Mouse (Mus musculus): ENCODE measurements at regions not wholly inside any gene's neighbourhood (a gene's known extent, or its start where the extent isn't known, plus 50 kb on each side); places are given as distances from the start of the nearest gene placed in this dataset.

DNA sequence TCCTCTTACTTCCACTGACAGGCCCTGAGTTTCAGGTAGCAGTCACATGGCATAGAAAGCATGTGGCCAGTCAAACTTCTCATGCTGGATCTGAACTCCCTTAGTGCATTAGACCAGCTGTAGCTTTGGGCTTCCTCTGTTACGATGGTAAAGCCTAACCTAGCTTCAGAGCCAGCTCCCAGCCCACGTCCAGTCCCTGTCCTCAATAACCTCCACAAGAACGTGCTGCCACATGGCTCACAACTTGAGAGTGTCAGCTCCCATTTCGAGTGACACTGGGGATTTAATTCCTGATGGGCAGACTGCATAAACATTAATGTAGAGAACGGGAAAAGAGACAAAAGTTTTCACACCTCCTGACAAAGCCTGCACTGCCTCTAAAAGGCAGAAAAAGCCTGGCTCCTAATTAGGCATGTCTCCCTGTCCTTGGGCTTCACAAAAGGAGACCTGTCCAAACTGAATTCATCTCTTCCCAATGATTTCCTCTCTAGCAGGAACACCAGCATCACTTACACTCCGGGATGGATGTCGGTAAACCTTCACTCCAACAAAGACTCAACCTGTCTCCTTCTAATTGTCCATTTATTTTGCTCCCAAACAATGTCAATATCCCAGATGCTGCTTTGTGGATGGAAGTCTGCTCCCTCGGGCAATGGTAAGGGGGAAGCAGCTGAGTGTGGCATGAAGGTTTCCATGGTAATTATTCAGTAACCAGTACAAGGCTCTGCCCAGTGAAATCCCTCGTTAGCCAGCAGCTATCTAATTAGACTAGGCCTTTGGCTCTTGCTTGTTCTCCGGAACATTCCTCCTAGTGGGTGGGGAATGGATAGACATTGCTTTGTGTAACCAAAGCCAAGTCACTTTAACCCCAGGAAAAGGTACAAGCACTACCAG lies 408.1 kb upstream of the Kdm8 start:
- 42% methylated on average over 10 of the region's 10 CpGs for WGBS
- Histone ChIP-seq H3K36me3 (replicated peaks; ENCODE audit: control insufficient read depth, insufficient read depth, low read depth, low read length) (no peaks in the 10 kb centered on the region), H3K27ac (replicated peaks; ENCODE audit: low read depth, low read length) (no peak overlapping the region), H3K4me1 (ENCODE audit: control insufficient read depth, insufficient read depth, low read length) (no peaks in the 10 kb centered on the region), H3K4me3 (ENCODE audit: low read depth, low read length) (no peak overlapping the region), H3K9me3 (replicated peaks; ENCODE audit: control insufficient read depth, low read length) (no peaks in the 10 kb centered on the region), H3K4me2 (ENCODE audit: low read depth, low read length) (no peak overlapping the region), H3K9ac (replicated peaks; ENCODE audit: low read length) (no peak overlapping the region), H3K27me3 (ENCODE audit: control insufficient read depth, insufficient read depth, low read length) (no peaks in the 10 kb centered on the region)
- DNase-seq (ENCODE audit: low spot score) (no peak), ATAC-seq (replicated peaks; ENCODE audit: insufficient number of reproducible peaks, low FRiP score, low TSS enrichment, low read depth) (no peak)

DNA sequence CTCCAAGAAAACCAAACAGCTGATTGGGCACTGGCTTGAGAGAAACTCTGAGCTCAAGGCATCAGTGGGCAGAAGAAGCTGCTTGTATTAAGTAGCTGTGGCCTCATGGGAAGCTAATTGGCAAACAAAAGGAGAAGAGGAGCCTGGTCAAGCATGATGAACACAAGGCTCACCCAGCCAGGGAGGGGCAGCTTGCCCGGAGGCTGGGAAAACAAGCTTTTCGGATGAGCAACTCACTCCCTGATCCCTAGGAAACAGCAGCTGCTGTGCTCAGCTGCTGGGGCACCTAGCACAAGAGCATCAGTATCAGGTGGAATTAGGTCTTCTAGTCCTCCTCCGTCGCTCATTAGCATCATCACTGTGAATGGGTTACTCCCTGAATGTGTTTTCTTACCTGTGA lies 405.6 kb upstream of the Kdm8 start:
- no peaks in the 10 kb centered on the region for H3K4me1 ChIP-seq (ENCODE audit: control insufficient read depth, insufficient read depth, low read length)
- H3K9me3 ChIP-seq (replicated peaks; ENCODE audit: control insufficient read depth, low read length) = no peaks in the 10 kb centered on the region
- H3K27me3 ChIP-seq (ENCODE audit: control insufficient read depth, insufficient read depth, low read length) = no peaks in the 10 kb centered on the region
- no peak overlapping the region for H3K27ac ChIP-seq (replicated peaks; ENCODE audit: low read depth, low read length)
- no peak for ATAC-seq (replicated peaks; ENCODE audit: insufficient number of reproducible peaks, low FRiP score, low TSS enrichment, low read depth)
- WGBS = 65% methylated on average over 4 of the region's 4 CpGs
- no peak for DNase-seq (ENCODE audit: low spot score)
- no peaks in the 10 kb centered on the region for H3K36me3 ChIP-seq (replicated peaks; ENCODE audit: control insufficient read depth, insufficient read depth, low read depth, low read length)
- H3K9ac ChIP-seq (replicated peaks; ENCODE audit: low read length) = no peak overlapping the region
- no peak overlapping the region for H3K4me3 ChIP-seq (ENCODE audit: low read depth, low read length)
- no peak overlapping the region for H3K4me2 ChIP-seq (ENCODE audit: low read depth, low read length)

DNA sequence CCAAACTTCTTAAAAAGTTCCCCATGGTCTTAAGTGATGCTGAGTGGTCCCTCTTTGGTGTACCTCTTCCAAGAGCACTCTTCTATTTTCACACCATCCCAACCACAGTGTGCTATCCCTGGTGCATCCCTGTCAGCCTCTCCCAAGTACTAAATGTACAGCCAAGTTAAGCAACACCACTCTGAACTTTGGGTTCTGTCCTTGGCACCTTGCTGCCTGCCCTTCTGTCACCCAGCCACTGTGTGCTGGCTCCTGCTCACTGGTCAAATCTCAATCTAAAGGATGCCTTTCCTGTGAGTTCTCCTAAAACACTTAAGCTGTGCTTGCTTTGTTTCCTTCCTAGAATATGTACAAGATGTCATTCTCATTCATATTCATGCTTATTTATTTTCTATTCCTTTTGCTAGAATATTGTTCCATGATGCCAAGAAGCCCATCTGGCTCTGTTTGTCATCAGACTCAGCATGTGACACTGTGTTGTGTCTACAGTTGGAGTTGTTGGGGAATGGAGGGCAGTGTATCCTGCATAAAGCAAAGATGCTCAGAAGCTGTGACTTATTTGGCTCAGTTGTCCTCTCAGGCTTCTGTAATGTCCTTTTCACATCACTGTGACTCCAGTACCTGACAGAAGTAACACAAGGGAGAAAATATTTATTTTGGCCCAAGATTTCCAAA lies 388.4 kb upstream of the Kdm8 start:
- no peak overlapping the region for H3K4me3 ChIP-seq (ENCODE audit: low read depth, low read length)
- no peak overlapping the region for H3K9ac ChIP-seq (replicated peaks; ENCODE audit: low read length)
- DNase-seq (ENCODE audit: low spot score) = no peak
- no peaks in the 10 kb centered on the region for H3K9me3 ChIP-seq (replicated peaks; ENCODE audit: control insufficient read depth, low read length)
- H3K4me1 ChIP-seq (ENCODE audit: control insufficient read depth, insufficient read depth, low read length) = no peaks in the 10 kb centered on the region
- H3K36me3 ChIP-seq (replicated peaks; ENCODE audit: control insufficient read depth, insufficient read depth, low read depth, low read length) = no peaks in the 10 kb centered on the region
- H3K27me3 ChIP-seq (ENCODE audit: control insufficient read depth, insufficient read depth, low read length) = no peaks in the 10 kb centered on the region
- H3K27ac ChIP-seq (replicated peaks; ENCODE audit: low read depth, low read length) = no peak overlapping the region
- ATAC-seq (replicated peaks; ENCODE audit: insufficient number of reproducible peaks, low FRiP score, low TSS enrichment, low read depth) = no peak
- no peak overlapping the region for H3K4me2 ChIP-seq (ENCODE audit: low read depth, low read length)

DNA sequence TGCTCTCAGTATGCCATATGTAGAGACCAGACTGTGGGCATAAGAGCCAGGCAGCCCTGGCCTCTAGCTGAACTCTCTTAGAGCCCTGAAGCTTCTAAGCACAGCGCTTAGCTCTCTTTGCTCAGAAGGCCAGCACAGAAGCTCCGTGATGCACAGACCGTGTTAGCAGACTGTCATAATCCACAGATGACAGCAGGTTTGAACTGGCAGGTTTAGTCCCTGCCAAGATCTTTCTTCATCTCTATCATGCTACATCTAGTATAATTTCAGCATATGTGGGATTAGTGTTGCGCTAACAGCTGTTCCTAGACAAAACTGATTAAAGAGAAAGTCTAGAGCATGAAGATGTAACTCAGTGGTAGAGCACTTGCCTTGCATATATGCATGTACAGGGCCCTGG lies 342.0 kb upstream of the Kdm8 start:
- no peak overlapping the region for H3K4me3 ChIP-seq (ENCODE audit: low read depth, low read length)
- WGBS = 89% methylated on average over 4 of the region's 4 CpGs
- H3K36me3 ChIP-seq (replicated peaks; ENCODE audit: control insufficient read depth, insufficient read depth, low read depth, low read length) = no peaks in the 10 kb centered on the region
- H3K27me3 ChIP-seq (ENCODE audit: control insufficient read depth, insufficient read depth, low read length) = no peaks in the 10 kb centered on the region
- no peak overlapping the region for H3K4me2 ChIP-seq (ENCODE audit: low read depth, low read length)
- DNase-seq (ENCODE audit: low spot score) = no peak
- H3K4me1 ChIP-seq (ENCODE audit: control insufficient read depth, insufficient read depth, low read length) = no peaks in the 10 kb centered on the region
- ATAC-seq (replicated peaks; ENCODE audit: insufficient number of reproducible peaks, low FRiP score, low TSS enrichment, low read depth) = no peak
- no peak overlapping the region for H3K9ac ChIP-seq (replicated peaks; ENCODE audit: low read length)
- H3K27ac ChIP-seq (replicated peaks; ENCODE audit: low read depth, low read length) = no peak overlapping the region
- no peaks in the 10 kb centered on the region for H3K9me3 ChIP-seq (replicated peaks; ENCODE audit: control insufficient read depth, low read length)

DNA sequence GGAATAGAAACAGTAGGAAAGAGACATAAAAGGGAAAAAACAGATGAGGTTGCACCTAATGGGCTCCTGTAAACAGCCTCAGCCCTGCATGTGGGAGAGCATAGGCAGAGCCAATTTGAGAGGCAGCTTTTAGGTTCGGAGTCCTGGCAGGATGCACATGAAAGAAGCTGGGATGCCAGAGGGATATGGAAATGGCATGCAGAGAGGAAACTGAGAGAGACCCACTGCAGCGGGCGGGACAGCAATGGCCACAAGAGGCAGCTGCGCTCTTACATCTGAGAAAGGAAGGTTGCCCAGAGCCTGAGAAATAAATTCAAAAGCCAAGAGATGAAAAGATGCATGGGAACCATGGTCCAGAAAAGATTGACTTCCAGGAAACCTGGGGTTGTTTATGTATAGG lies 340.5 kb upstream of the Kdm8 start:
- Histone ChIP-seq H3K27ac (replicated peaks; ENCODE audit: low read depth, low read length) (no peak overlapping the region), H3K9ac (replicated peaks; ENCODE audit: low read length) (no peak overlapping the region), H3K27me3 (ENCODE audit: control insufficient read depth, insufficient read depth, low read length) (no peaks in the 10 kb centered on the region), H3K4me2 (ENCODE audit: low read depth, low read length) (no peak overlapping the region), H3K4me1 (ENCODE audit: control insufficient read depth, insufficient read depth, low read length) (no peaks in the 10 kb centered on the region), H3K36me3 (replicated peaks; ENCODE audit: control insufficient read depth, insufficient read depth, low read depth, low read length) (no peaks in the 10 kb centered on the region), H3K4me3 (ENCODE audit: low read depth, low read length) (no peak overlapping the region), H3K9me3 (replicated peaks; ENCODE audit: control insufficient read depth, low read length) (no peaks in the 10 kb centered on the region)
- ATAC-seq (replicated peaks; ENCODE audit: insufficient number of reproducible peaks, low FRiP score, low TSS enrichment, low read depth) = no peak
- DNase-seq (ENCODE audit: low spot score) = no peak
- 81% methylated on average over 4 of the region's 4 CpGs for WGBS

DNA sequence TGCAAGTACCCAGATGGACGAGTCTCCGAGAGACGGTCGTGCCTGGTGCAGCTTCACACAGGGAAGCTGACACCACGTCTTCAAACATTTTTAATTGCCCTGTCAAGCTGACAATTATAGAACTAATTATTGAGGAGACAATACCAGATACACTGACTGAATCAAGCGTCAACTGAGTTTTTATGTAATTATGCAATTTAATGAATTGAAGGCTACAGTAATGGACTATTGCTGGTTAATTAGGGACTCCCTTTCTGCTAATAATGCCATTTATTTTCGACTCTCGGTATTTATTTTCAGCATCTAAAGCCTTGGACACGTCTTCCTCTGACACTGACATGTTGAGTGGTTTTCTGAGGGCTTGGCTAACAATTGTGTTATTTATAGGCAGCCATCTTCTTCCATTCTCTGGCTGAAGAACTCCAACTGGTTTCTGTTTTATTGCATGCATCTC lies 331.6 kb upstream of the Kdm8 start:
- ATAC-seq (replicated peaks; ENCODE audit: insufficient number of reproducible peaks, low FRiP score, low TSS enrichment, low read depth) = no peak
- 69% methylated on average over 9 of the region's 9 CpGs for WGBS

DNA sequence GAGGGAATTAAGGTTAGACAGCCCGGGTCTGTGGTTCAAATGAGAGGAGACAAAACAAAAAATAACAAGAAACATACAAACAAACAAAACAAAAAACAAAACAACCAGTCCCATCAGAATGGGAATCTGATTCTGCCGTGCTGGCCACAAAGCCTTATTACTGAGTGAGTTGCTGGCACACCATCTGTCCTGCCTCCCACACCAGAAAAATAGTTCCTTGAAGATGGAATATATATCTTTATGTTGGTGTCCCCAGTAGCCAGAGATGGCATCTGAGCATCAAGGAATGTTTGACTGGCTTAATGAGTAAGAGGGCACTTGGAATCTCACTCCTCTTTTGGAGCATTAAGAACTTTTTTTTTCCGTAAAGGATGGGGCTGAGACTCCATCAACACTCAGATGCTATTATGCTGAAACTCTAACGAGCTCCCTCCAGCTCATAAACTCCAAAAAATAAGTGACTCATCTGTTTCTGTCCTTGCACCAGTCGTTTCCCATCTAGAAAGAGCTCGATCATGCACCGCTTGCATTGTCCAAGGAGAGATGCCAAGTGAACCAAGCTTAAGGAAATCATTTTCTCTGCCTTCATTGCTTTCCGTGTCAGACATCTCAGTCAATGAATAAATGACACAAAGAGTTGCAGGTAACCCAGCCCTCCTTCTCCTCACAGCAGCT lies 329.0 kb upstream of the Kdm8 start:
- Histone ChIP-seq H3K9me3 (replicated peaks; ENCODE audit: control insufficient read depth, low read length) (no peaks in the 10 kb centered on the region), H3K4me2 (ENCODE audit: low read depth, low read length) (no peak overlapping the region), H3K36me3 (replicated peaks; ENCODE audit: control insufficient read depth, insufficient read depth, low read depth, low read length) (no peaks in the 10 kb centered on the region), H3K27me3 (ENCODE audit: control insufficient read depth, insufficient read depth, low read length) (no peaks in the 10 kb centered on the region), H3K4me1 (ENCODE audit: control insufficient read depth, insufficient read depth, low read length) (no peaks in the 10 kb centered on the region), H3K9ac (replicated peaks; ENCODE audit: low read length) (no peak overlapping the region), H3K27ac (replicated peaks; ENCODE audit: low read depth, low read length) (no peak overlapping the region), H3K4me3 (ENCODE audit: low read depth, low read length) (no peak overlapping the region)
- WGBS = 80% methylated on average over 8 of the region's 8 CpGs
- ATAC-seq (replicated peaks; ENCODE audit: insufficient number of reproducible peaks, low FRiP score, low TSS enrichment, low read depth) (no peak), DNase-seq (ENCODE audit: low spot score) (no peak)

More for the DNA sequence above, 331.6 kb upstream of the Kdm8 start:
- no peak overlapping the region for H3K4me3 ChIP-seq (ENCODE audit: low read depth, low read length)
- H3K27me3 ChIP-seq (ENCODE audit: control insufficient read depth, insufficient read depth, low read length) = no peaks in the 10 kb centered on the region
- no peaks in the 10 kb centered on the region for H3K36me3 ChIP-seq (replicated peaks; ENCODE audit: control insufficient read depth, insufficient read depth, low read depth, low read length)
- H3K4me1 ChIP-seq (ENCODE audit: control insufficient read depth, insufficient read depth, low read length) = no peaks in the 10 kb centered on the region
- DNase-seq (ENCODE audit: low spot score) = no peak
- H3K27ac ChIP-seq (replicated peaks; ENCODE audit: low read depth, low read length) = no peak overlapping the region
- H3K9me3 ChIP-seq (replicated peaks; ENCODE audit: control insufficient read depth, low read length) = no peaks in the 10 kb centered on the region
- no peak overlapping the region for H3K4me2 ChIP-seq (ENCODE audit: low read depth, low read length)
- H3K9ac ChIP-seq (replicated peaks; ENCODE audit: low read length) = no peak overlapping the region

DNA sequence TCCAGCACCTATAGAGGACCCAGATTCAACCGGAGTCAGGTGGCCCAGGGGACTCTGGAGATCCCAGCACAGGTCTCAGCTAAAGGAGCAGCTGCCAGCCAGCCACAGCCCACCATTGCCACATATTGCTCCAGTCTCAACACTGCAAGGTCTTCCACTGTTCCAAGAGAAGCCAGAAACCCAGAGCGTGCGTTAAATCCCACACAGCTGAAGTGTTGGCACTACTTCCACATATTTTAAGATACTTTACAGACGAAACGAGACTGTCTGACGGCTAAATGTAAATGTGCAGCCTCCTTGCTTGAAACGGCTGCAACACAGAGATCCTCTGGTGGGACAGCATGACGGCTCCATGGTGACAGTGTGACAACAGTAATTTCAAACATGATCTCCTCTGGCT lies 327.3 kb upstream of the Kdm8 start:
- Histone ChIP-seq H3K9ac (replicated peaks; ENCODE audit: low read length) (no peak overlapping the region), H3K36me3 (replicated peaks; ENCODE audit: control insufficient read depth, insufficient read depth, low read depth, low read length) (no peaks in the 10 kb centered on the region), H3K4me3 (ENCODE audit: low read depth, low read length) (no peak overlapping the region), H3K4me2 (ENCODE audit: low read depth, low read length) (no peak overlapping the region), H3K4me1 (ENCODE audit: control insufficient read depth, insufficient read depth, low read length) (no peaks in the 10 kb centered on the region), H3K27ac (replicated peaks; ENCODE audit: low read depth, low read length) (no peak overlapping the region), H3K27me3 (ENCODE audit: control insufficient read depth, insufficient read depth, low read length) (no peaks in the 10 kb centered on the region), H3K9me3 (replicated peaks; ENCODE audit: control insufficient read depth, low read length) (no peaks in the 10 kb centered on the region)
- no peak for DNase-seq (ENCODE audit: low spot score)
- ATAC-seq (replicated peaks; ENCODE audit: insufficient number of reproducible peaks, low FRiP score, low TSS enrichment, low read depth) = no peak
- WGBS = 91% methylated on average over 8 of the region's 8 CpGs

Data from embryonic facial prominence, embryonic 11.5 days (tissue).